Mouse (Mus musculus): ENCODE data around the gene Foxj2. TPM values are rescaled to one million over a fixed set of nuclear protein-coding genes. Genes with fewer than 3 reads are reported as not detected.

Gene Foxj2
- total and polyA plus RNA-seq, 3 experiments: 1.9 to 5.4 (median 2.5) TPM

DNA sequence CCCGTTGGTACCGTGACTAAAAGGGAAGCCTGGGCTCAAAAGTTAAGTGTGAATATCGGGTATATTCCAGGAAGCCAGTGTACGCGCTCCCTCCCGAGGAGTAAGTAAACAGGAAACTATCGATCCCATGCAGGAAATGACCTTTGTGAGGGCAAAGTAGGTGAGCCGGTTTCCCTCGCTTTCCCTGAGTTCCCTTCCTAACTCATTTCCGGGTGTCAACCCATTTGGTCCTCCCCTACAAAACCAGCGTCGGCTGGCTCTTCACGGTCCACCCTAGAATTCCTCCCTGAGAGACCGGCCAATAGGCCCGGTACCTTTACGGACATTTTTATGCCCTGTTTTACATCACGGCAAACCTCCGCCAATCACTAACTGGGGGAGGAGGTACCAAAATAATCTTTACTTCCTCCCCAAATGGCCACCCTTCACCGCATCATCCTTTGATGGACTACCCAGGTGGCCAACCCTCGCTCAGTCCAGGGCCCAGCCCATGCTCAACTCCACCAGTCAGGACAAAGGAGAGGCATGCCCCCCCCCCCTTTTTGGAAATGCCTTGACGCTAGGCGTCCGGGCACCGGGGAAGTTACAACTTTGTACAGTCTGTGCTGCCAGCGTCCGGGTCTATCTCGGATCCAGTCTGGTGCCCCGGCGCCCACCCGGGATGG lies 9.0 kb upstream of the Foxj2 start (continued):
- TF ChIP-seq PAX5 (IDR thresholded peaks at IDR 0.05; ENCODE audit: low read length): no peak
- peak; percentile 61; the same call in 1 of the 2 replicates for TF ChIP-seq E2F4 (IDR thresholded peaks at IDR 0.05; ENCODE audit: insufficient replicate concordance, low read depth, low read length)
- no peak for TF ChIP-seq ZKSCAN1 (IDR thresholded peaks at IDR 0.05; ENCODE audit: borderline replicate concordance, low read depth, low read length)
- TF ChIP-seq JUN (IDR thresholded peaks at IDR 0.05; ENCODE audit: insufficient read depth, low read depth, low read length): no peak
- TF ChIP-seq HCFC1 (IDR thresholded peaks at IDR 0.05; ENCODE audit: low read depth, low read length): peak; percentile 90
- TF ChIP-seq NELFE (IDR thresholded peaks at IDR 0.05; ENCODE audit: low read depth, low read length): peak; percentile 81

DNA sequence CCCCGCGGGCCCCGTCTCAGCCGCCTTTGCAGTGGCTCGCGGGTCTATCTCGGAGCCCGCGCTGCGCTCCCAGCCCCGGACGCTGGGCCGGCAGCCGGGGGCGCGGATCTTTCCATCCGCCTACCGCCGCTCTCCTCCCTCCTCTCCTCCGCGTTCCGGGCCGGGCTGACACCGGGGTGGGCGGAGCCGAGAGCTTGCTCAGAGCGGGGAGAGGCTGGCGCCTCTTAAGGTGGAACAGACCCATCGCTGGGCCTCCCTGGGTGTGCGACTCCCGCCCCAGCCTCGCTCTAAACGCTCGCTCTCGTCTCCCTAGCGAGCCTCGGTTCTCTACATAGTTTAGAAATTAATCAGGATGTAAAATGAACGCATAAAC lies 8.4 kb upstream of the Foxj2 start:
- peak overlapping the region; percentile 83 for H3K27ac ChIP-seq (ENCODE audit: insufficient read depth, low read depth)
- peak overlapping the region; percentile 51 to 69 (median 62) for H3K4me3 ChIP-seq (replicated peaks in 1 of 3; ENCODE audit: low read depth in 2 of 3, low read length in 2 of 3, poor library complexity in 1 of 3)
- H3K9ac ChIP-seq (ENCODE audit: insufficient read depth, low read depth): peak overlapping the region; percentile 64
- TF ChIP-seq E2F4 (IDR thresholded peaks at IDR 0.05; ENCODE audit: insufficient replicate concordance, low read depth, low read length): no peak
- 0 out of 2 replicates have a peak, but pooled peaks have one; percentile 19 for TF ChIP-seq MEF2A (IDR thresholded peaks at IDR 0.05; ENCODE audit: borderline replicate concordance, low read depth, low read length)
- TF ChIP-seq POLR2A (IDR thresholded peaks at IDR 0.05; ENCODE audit: low read depth, low read length): peak; percentile 89
- TF ChIP-seq POLR2AphosphoS2 (IDR thresholded peaks at IDR 0.05; ENCODE audit: low read depth, low read length): peak; percentile 69
- TF ChIP-seq NRF1 (IDR thresholded peaks at IDR 0.05; ENCODE audit: low read depth, low read length): no peak
- TF ChIP-seq ZKSCAN1 (IDR thresholded peaks at IDR 0.05; ENCODE audit: borderline replicate concordance, low read depth, low read length): no peak
- TF ChIP-seq IRF4 (IDR thresholded peaks at IDR 0.05; ENCODE audit: low read depth, low read length): peak; percentile 51; the same call in 1 of the 2 replicates
- peak; percentile 57; the same call in 1 of the 2 replicates for TF ChIP-seq NELFE (IDR thresholded peaks at IDR 0.05; ENCODE audit: low read depth, low read length)
- TF ChIP-seq MAZ (IDR thresholded peaks at IDR 0.05; ENCODE audit: low read depth, low read length): 0 out of 2 replicates have a peak, but pooled peaks have one; percentile 17
- no peak; the same call in 1 of the 2 replicates for TF ChIP-seq CHD1 (IDR thresholded peaks at IDR 0.05; ENCODE audit: low read depth, low read length)
- no peak for TF ChIP-seq ZC3H11A (IDR thresholded peaks at IDR 0.05; ENCODE audit: low read depth, low read length)
- no peak for TF ChIP-seq UBTF (IDR thresholded peaks at IDR 0.05; ENCODE audit: low read depth, low read length)
- peak; percentile 69; the same call in 1 of the 2 replicates for TF ChIP-seq TBP (conservative IDR thresholded peaks at IDR 0.05; ENCODE audit: low read depth, low read length)
- no peak; the same call in 1 of the 2 replicates for TF ChIP-seq SIN3A (IDR thresholded peaks at IDR 0.05; ENCODE audit: low read length)
- no peak for TF ChIP-seq GABPA (IDR thresholded peaks at IDR 0.05; ENCODE audit: insufficient replicate concordance, low read depth, low read length)
- no peak for TF ChIP-seq HCFC1 (IDR thresholded peaks at IDR 0.05; ENCODE audit: low read depth, low read length)
- no peak for TF ChIP-seq MXI1 (IDR thresholded peaks at IDR 0.05; ENCODE audit: low read depth, low read length)
- TF ChIP-seq BHLHE40 (IDR thresholded peaks at IDR 0.05; ENCODE audit: low read depth, low read length): no peak; the same call in 1 of the 2 replicates
- TF ChIP-seq ELF1 (IDR thresholded peaks at IDR 0.05; ENCODE audit: low read depth, low read length): peak; percentile 15; the same call in 1 of the 2 replicates
- TF ChIP-seq CTCF (conservative IDR thresholded peaks at IDR 0.05 in 1 of 2, IDR thresholded peaks at IDR 0.05 in 1 of 2; ENCODE audit: low read depth in 2 of 2, low read length in 2 of 2): peak in 1 of 2 experiments; percentile 7; a peak in 1 of 4 replicates
- peak; percentile 62; the same call in 1 of the 2 replicates for TF ChIP-seq ZMIZ1 (IDR thresholded peaks at IDR 0.05; ENCODE audit: low read depth, low read length)
- TF ChIP-seq PAX5 (IDR thresholded peaks at IDR 0.05; ENCODE audit: low read length): no peak
- TF ChIP-seq MAX (IDR thresholded peaks at IDR 0.05; ENCODE audit: low read length): no peak
- no peak for TF ChIP-seq MAFK (IDR thresholded peaks at IDR 0.05; ENCODE audit: insufficient replicate concordance, low read length)
- TF ChIP-seq KAT2A (IDR thresholded peaks at IDR 0.05; ENCODE audit: insufficient replicate concordance, low read length): no peak
- TF ChIP-seq ZNF384 (IDR thresholded peaks at IDR 0.05; ENCODE audit: low read depth, low read length): no peak
- TF ChIP-seq USF1 (IDR thresholded peaks at IDR 0.05; ENCODE audit: low read depth, low read length): no peak
- TF ChIP-seq USF2 (conservative IDR thresholded peaks at IDR 0.05; ENCODE audit: low read depth, low read length): no peak
- peak; percentile 73 for TF ChIP-seq TCF12 (IDR thresholded peaks at IDR 0.05; ENCODE audit: low read depth, low read length)
- peaks cover 2 to 27% of the 10 kb centered on the region in 2 experiments; a peak in 2 of 4 replicates for H3K4me1 ChIP-seq (ENCODE audit: control insufficient read depth in 1 of 2, insufficient read depth in 2 of 2)
- dilution Hi-C loops (cut with MboI; ENCODE audit: extremely low pct_ligation_motif_present, extremely low pct_unique_long_range_greater_than_20kb, low sequenced_read_pairs) (no loop called here), in situ Hi-C loops (cut with MboI; ENCODE audit: low pct_ligation_motif_present, low pct_unique_long_range_greater_than_20kb, low sequenced_read_pairs) (no loop called here)
- H3K36me3 ChIP-seq (replicated peaks in 1 of 2; ENCODE audit: control insufficient read depth in 1 of 2, insufficient read depth in 1 of 2, low read length in 1 of 2): peaks cover 0 to 13% of the 10 kb centered on the region in 2 experiments
- H3K79me2 ChIP-seq (replicated peaks; ENCODE audit: control insufficient read depth, extremely low read depth, insufficient read depth, poor library complexity, severe bottlenecking): no peaks in the 10 kb centered on the region
- no peak overlapping the region; the same call in 1 of the 2 replicates for H3K4me2 ChIP-seq (ENCODE audit: insufficient read depth, low read depth, poor library complexity, severe bottlenecking)
- H3K27me3 ChIP-seq (replicated peaks): no peaks in the 10 kb centered on the region
- no peaks in the 10 kb centered on the region for H3K9me3 ChIP-seq (replicated peaks; ENCODE audit: low read length)
- peak; percentile 87 for DNase-seq (ENCODE audit: extremely low read depth)
